Mouse (Mus musculus) left cerebral cortex, postnatal 10 days (tissue): ENCODE data around the gene Olfr1434. TPM values are rescaled to one million over a fixed set of nuclear protein-coding genes. Genes with fewer than 3 reads are reported as not detected.
"Not testable (repeated sequence)": the region's sequence is repeated elsewhere in the genome, so short reads cannot be mapped to it uniquely, and the experiment has no call there.

Experiments used
- DNase-seq, 2 experiments: peaks; one replicate each; pipeline ENCODE4 v3.0.0; 2021 to 2022; ENCODE audit warnings: low spot score in 2 of 2, mixed read lengths in 1 of 2; ENCODE audit errors: extremely low spot score in 1 of 2
- intact Hi-C: fragments of 180-260 bp; cut with DNase I; formaldehyde crosslinking; loops from one replicate; pipeline ENCODE4 v1.15.1; 2025
- total RNA-seq, 2 experiments: library from RNA; stranded (reverse); gene quantifications; 2 replicates each; pipeline ENCODE4 v1.2.3; 2021

Gene Olfr1434
- not detected for total RNA-seq

- intact Hi-C loops, result no loop called here
- DNase-seq, result no peak
Observed at GRCm38 (mm10) chr19:12279554-12279953, at the start of gene Olfr1434. Olfr1434 (plus strand) TSS chr19:12279854.

DNA sequence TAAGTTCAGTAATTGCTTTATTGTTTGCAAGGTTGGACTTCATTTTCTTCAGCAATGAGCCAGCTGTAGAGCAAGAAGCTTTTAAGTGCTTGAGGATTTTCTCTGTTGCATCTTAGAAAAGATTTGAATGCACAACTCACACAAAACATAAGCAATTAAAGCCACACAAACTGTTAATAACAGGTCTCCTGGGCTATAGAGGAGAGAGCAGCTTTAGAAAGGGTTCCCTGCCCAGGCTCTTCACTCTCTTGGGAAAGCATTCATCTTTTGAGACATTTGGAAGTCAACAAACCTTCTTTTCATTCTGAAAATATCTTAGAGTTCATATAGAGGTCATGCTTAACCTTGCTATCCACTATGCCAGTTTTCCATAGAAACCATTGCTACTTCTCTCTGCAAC is 47.2 kb upstream of the Olfr1434 start, which contains the start of gene Olfr1432:
Gene Olfr1432, minus strand, starts transcription at position 101 of the 400 bp plus-strand sequence.
- DNase-seq, intact Hi-C loops: not testable (repeated sequence)

- intact Hi-C loops, result no loop called here
- DNase-seq, result no peak
Observed at GRCm38 (mm10) chr19:12241559-12241958, 38.1 kb upstream of the Olfr1434 start, which contains the start of gene Olfr262. Olfr262 (minus strand) TSS chr19:12241659.

GRCm38 (mm10) chr19:12260732-12261131 is 18.9 kb upstream of the Olfr1434 start, which contains the start of gene Olfr235:
Olfr235 (plus strand) TSS chr19:12261032.
- DNase-seq, result no peak
- intact Hi-C loops, result no loop called here

- peak in 1 of 2 experiments; percentile 19 for DNase-seq
- intact Hi-C loops, result no loop called here
Observed at GRCm38 (mm10) chr19:12292979-12293378, 13.3 kb downstream of the Olfr1434 start.

DNA sequence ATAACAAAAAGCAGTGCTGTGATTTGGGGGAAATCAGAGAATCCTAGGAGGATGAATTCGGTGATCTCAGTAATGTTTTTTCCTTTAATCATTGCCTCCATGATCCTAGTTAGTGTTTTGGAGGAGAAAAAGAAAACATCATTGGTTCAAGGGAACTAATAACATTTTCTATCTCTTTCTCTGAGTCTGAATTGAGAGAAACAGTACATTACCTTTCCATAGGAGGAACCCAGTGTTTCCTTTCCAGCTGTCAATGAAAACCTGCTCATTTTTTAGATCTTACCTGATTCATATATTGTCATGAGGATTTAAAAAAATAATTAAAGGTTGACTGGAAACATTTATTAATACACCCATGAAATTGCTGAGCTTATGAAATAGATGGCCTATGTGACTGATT is 19.4 kb downstream of the Olfr1434 start, which contains the start of gene Olfr1436:
Gene Olfr1436, minus strand, starts transcription at position 101 of the 400 bp plus-strand sequence.
- intact Hi-C loops, DNase-seq: not testable (repeated sequence)

DNA sequence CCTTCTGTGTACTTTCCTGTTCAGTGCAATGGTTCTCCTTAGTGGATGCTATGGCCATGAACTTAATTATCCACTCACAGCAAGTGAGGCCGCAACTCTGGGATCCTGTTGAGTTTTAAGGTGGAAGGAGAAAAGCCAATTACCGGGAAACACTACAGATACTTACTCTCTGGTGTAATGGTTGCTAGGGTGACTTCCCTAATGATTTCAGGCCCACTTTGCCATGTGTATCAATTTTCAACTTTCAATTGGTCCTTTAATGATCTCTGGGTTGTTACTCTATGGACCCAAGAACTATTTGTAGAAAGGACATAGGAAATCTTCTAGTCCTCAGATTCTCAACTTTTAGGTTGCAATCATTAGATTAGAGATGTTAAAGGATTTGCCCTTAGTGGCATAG is 45.3 kb downstream of the Olfr1434 start, which contains the start of gene Olfr1437:
Gene Olfr1437, minus strand, starts transcription at position 101 of the 400 bp plus-strand sequence.
- no peak for DNase-seq
- intact Hi-C loops, result no loop called here

Other genes starting within 250 kb of the Olfr1434 start
- gene Olfr1423, start 238.5 kb upstream of the Olfr1434 start, total RNA-seq, result not detected
- not detected for gene Olfr1424, start 217.2 kb upstream of the Olfr1434 start, total RNA-seq
- gene Olfr1425, start 202.1 kb upstream of the Olfr1434 start, total RNA-seq, result not detected
- gene Olfr1426, start 187.8 kb upstream of the Olfr1434 start, total RNA-seq, result not detected
- not detected for gene Olfr1427, start 176.5 kb upstream of the Olfr1434 start, total RNA-seq
- not detected for gene Olfr1428, start 164.0 kb upstream of the Olfr1434 start, total RNA-seq
- not detected for gene Olfr76, start 156.7 kb upstream of the Olfr1434 start, total RNA-seq
- not detected for gene Olfr1555-ps1, start 109.7 kb upstream of the Olfr1434 start, total RNA-seq
- not detected for gene Olfr1431, start 79.2 kb upstream of the Olfr1434 start, total RNA-seq
- not detected for gene Olfr1432, start 47.3 kb upstream of the Olfr1434 start, total RNA-seq
- not detected for gene Olfr262, start 38.2 kb upstream of the Olfr1434 start, total RNA-seq
- not detected for gene Olfr235, start 18.8 kb upstream of the Olfr1434 start, total RNA-seq
- gene Olfr1436, start 19.3 kb downstream of the Olfr1434 start, total RNA-seq, result not detected
- gene Olfr1437, start 45.2 kb downstream of the Olfr1434 start, total RNA-seq, result not detected
- not detected for gene Olfr1438-ps1, start 56.1 kb downstream of the Olfr1434 start, total RNA-seq
- gene Olfr1440, start 107.4 kb downstream of the Olfr1434 start, total RNA-seq, result not detected
- gene Olfr1441, start 137.6 kb downstream of the Olfr1434 start, total RNA-seq, result not detected
- gene Pfpl, start 148.1 kb downstream of the Olfr1434 start, total RNA-seq, result under 1 TPM in 1 of 2 experiments, not detected in 1; 0.08 TPM
- gene Mpeg1, start 180.9 kb downstream of the Olfr1434 start, total RNA-seq, result 1 to 10 TPM; 4.8 to 5.1 TPM
- gene Dtx4, start 221.6 kb downstream of the Olfr1434 start, total RNA-seq, result 10 to 100 TPM; 60.3 to 75.4 TPM